Mouse (Mus musculus) lung, postnatal 0 days (tissue): ENCODE data around the gene Gart. TPM values are rescaled to one million over a fixed set of nuclear protein-coding genes. Genes with fewer than 3 reads are reported as not detected.

ENCODE experiments used
- ATAC-seq: fragments of 200-750 bp; cut with Nextera tagmentation; 2 replicates; pipeline ENCODE4 v1.8.0; 2017; ENCODE audit warnings: moderate library complexity
- DNase-seq: peaks from one replicate; pipeline ENCODE4 v3.0.0-alpha.2; 2016; ENCODE audit warnings: low spot score
- H3K27ac ChIP-seq: fragments of 300-500 bp; sonication (generic); 2 replicates; pipeline ENCODE4 v1.5.1; 2014; ENCODE audit warnings: antibody characterized with exemption, mild to moderate bottlenecking, low read length, mixed read lengths
- H3K27me3 ChIP-seq: fragments of 300-500 bp; sonication (generic); replicated peaks from 2 replicates; pipeline ENCODE4 v1.6.1; 2014; ENCODE audit warnings: low read length, mixed read lengths; ENCODE audit not compliant: insufficient read depth
- H3K36me3 ChIP-seq: fragments of 300-500 bp; sonication (generic); 2 replicates; pipeline ENCODE4 v1.6.1; 2014; ENCODE audit warnings: low read length, mixed read lengths; ENCODE audit not compliant: insufficient read depth
- H3K4me1 ChIP-seq: fragments of 300-500 bp; sonication (generic); 2 replicates; pipeline ENCODE4 v1.6.1; 2014; ENCODE audit warnings: antibody characterized with exemption, low read depth, low read length, mixed read lengths; ENCODE audit not compliant: insufficient read depth
- H3K4me2 ChIP-seq: fragments of 300-500 bp; sonication (generic); replicated peaks from 2 replicates; pipeline ENCODE4 v1.6.1; 2014; ENCODE audit warnings: low read depth, mild to moderate bottlenecking, low read length, moderate library complexity, mixed read lengths
- H3K4me3 ChIP-seq: fragments of 300-500 bp; sonication (generic); 2 replicates; pipeline ENCODE4 v1.5.1; 2014; ENCODE audit warnings: low read depth, low read length
- H3K9ac ChIP-seq: fragments of 300-500 bp; sonication (generic); replicated peaks from 2 replicates; pipeline ENCODE4 v1.6.1; 2014; ENCODE audit warnings: low read depth, mild to moderate bottlenecking
- H3K9me3 ChIP-seq: fragments of 300-500 bp; sonication (generic); 2 replicates; pipeline ENCODE4 v1.6.1; 2016; ENCODE audit warnings: low read length, mixed read lengths
- CTCF ChIP-seq: IDR thresholded peaks from 2 replicates; pipeline ENCODE4 v1.5.1; 2016; ENCODE audit warnings: antibody characterized with exemption, mild to moderate bottlenecking
- EP300 ChIP-seq: IDR thresholded peaks from 2 replicates; pipeline ENCODE4 v1.6.1; 2016; ENCODE audit warnings: antibody characterized with exemption, mild to moderate bottlenecking, control low read depth
- WGBS: fragments of 180-500 bp; shearing (Covaris S2); extraction: QIAGEN DNeasy Blood & Tissue Kit; methylation state at CpG from one replicate; pipeline ENCODE4 v1.1.7; 2014; 5-methylcytosine and 5-hydroxymethylcytosine counted together
- polyA plus RNA-seq: library from polyadenylated mRNA; unstranded; fragments of >200 nt; fragmentation: Nextera tagmentation; extraction: Ambion mirVana; gene quantifications from 2 replicates; pipeline ENCODE4 v1.2.1, GENCODE M21; 2015

Gene Gart
- polyA plus RNA-seq, 1 experiment from 2014 or later = 27.3 TPM

DNA sequence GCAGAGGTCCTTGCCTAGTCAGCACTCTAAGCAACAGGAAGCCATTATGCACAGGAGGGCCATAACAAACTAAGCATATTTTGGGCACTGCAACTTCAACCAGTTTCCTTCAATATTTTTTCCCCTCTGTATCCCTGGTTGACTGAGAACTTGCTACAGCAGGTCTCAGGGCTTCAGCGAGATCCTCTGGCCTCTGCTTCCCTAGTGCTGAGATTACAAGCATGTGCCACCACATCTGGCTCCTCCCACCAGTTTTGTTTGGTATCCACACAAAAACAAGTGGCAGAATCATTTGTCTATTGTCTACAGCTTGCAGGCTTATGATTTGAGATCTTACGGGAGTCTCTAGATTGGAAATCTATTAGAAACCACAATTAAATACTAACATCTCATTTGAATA, 1.9 kb downstream of the Gart start:
- Histone ChIP-seq H3K27me3 (no peaks in the 10 kb centered on the region), H3K36me3 (no peaks in the 10 kb centered on the region; the same call in 1 of the 2 replicates), H3K4me2 (no peak overlapping the region), H3K4me3 (no peak overlapping the region), H3K9me3 (no peaks in the 10 kb centered on the region), H3K9ac (no peak overlapping the region), H3K27ac (no peak overlapping the region), H3K4me1 (peaks cover 9% of the 10 kb centered on the region; the same call in 1 of the 2 replicates)
- TF ChIP-seq EP300 (no peak), CTCF (no peak)
- 89% methylated on average over 2 of the region's 2 CpGs for WGBS
- DNase-seq (no peak), ATAC-seq (no peak)

DNA sequence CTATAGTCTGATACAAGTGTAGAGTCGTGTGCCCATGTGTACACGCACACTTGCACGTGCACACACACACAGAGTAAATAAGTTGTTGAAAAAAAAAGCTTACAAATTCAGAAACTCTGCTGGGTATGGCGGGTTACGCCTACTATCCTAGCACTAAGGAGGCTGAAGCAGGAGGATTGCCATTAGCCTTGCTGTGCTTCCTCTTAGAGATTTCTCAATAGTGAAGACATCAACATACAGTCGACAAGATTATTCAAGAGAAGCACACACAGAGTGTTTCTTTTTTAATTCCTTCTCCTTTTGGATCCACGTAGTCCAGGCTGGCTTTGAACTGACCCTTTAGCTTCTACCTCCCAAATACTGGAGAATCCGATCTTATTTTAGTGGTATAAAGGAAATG, 6.6 kb downstream of the Gart start:
- peaks cover 15% of the 10 kb centered on the region; the same call in 1 of the 2 replicates for H3K36me3 ChIP-seq
- ATAC-seq = no peak

GRCm38 (mm10) chr16:91639636-91640035, 7.1 kb downstream of the Gart start:
- no peaks in the 10 kb centered on the region for H3K9me3 ChIP-seq
- no peak for TF ChIP-seq EP300
- TF ChIP-seq CTCF = no peak
- no peak overlapping the region for H3K9ac ChIP-seq
- no peak for ATAC-seq
- DNase-seq = no peak
- H3K27ac ChIP-seq = no peak overlapping the region
- peaks cover 15% of the 10 kb centered on the region; the same call in 1 of the 2 replicates for H3K36me3 ChIP-seq
- no peak overlapping the region for H3K4me2 ChIP-seq
- no peaks in the 10 kb centered on the region for H3K4me1 ChIP-seq
- WGBS = 94% methylated on average over 2 of the region's 2 CpGs
- no peaks in the 10 kb centered on the region for H3K27me3 ChIP-seq
- no peak overlapping the region for H3K4me3 ChIP-seq

More for the DNA sequence above, 6.6 kb downstream of the Gart start:
- no peak overlapping the region for H3K9ac ChIP-seq
- DNase-seq = no peak
- no peak overlapping the region for H3K27ac ChIP-seq
- 93% methylated on average over 8 of the region's 8 CpGs for WGBS
- no peak overlapping the region for H3K4me2 ChIP-seq
- no peaks in the 10 kb centered on the region for H3K4me1 ChIP-seq
- no peaks in the 10 kb centered on the region for H3K9me3 ChIP-seq
- no peaks in the 10 kb centered on the region for H3K27me3 ChIP-seq
- no peak for TF ChIP-seq CTCF
- TF ChIP-seq EP300 = no peak
- no peak overlapping the region for H3K4me3 ChIP-seq

DNA sequence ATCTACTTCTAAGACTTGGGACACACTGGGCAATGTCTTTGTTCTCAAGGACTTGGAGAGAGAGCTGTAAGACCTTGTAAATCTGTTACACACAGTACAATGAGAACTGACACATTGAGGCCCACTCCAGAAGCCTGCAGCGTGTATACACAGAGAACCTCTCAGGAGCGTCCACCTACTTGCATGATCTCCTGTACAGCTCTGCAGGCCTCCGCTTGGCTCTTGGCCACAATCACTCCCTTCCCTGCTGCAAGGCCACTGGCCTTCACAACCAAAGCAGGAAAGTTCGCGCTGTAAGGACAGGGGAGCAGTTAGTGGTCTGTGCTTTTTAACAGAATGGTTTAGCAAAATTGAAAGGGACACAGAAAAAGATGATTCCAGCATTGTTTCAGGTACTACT, 7.6 kb downstream of the Gart start:
- peaks cover 15% of the 10 kb centered on the region; the same call in 1 of the 2 replicates for H3K36me3 ChIP-seq
- H3K27ac ChIP-seq = no peak overlapping the region
- 90% methylated on average over 5 of the region's 5 CpGs for WGBS
- H3K9me3 ChIP-seq = no peaks in the 10 kb centered on the region
- no peaks in the 10 kb centered on the region for H3K27me3 ChIP-seq
- H3K4me3 ChIP-seq = no peak overlapping the region
- no peaks in the 10 kb centered on the region for H3K4me1 ChIP-seq
- H3K4me2 ChIP-seq = no peak overlapping the region
- ATAC-seq = no peak
- H3K9ac ChIP-seq = no peak overlapping the region
- no peak for DNase-seq
- TF ChIP-seq EP300 (no peak), CTCF (no peak)

GRCm38 (mm10) chr16:91633641-91634040, 13.1 kb downstream of the Gart start:
- H3K9me3 ChIP-seq = no peaks in the 10 kb centered on the region
- WGBS = 80% methylated on average over 12 of the region's 12 CpGs
- no peak overlapping the region for H3K4me3 ChIP-seq
- no peaks in the 10 kb centered on the region for H3K27me3 ChIP-seq
- peaks cover 29% of the 10 kb centered on the region; the same call in 1 of the 2 replicates for H3K36me3 ChIP-seq
- TF ChIP-seq CTCF = no peak; the same call in 1 of the 2 replicates
- no peak for TF ChIP-seq EP300
- no peak for ATAC-seq
- H3K27ac ChIP-seq = no peak overlapping the region
- H3K4me2 ChIP-seq = no peak overlapping the region
- H3K9ac ChIP-seq = no peak overlapping the region
- no peaks in the 10 kb centered on the region for H3K4me1 ChIP-seq
- no peak for DNase-seq

DNA sequence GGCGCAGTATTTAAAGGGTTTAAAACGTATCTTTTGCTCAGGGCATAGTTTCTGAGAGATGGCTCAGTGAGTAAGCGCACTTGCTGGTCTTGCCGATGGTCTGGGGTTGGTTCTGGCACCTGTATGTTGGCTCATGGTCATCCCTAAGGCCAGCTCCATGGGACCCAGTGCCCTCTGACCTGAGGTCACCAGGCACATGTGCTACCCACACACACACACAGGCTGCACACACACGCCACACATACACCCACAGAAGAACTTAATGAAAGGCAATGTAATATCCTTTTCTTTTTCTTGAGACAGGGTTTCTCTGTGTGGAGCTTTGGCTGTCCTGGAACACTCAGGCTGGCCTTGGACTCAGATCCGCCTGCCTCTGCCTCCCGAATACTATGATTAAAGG, 13.8 kb downstream of the Gart start:
- H3K27me3 ChIP-seq = no peaks in the 10 kb centered on the region
- no peak overlapping the region for H3K27ac ChIP-seq
- ATAC-seq (no peak), DNase-seq (no peak)
- no peaks in the 10 kb centered on the region for H3K4me1 ChIP-seq
- H3K4me3 ChIP-seq = no peak overlapping the region
- H3K9ac ChIP-seq = no peak overlapping the region
- no peaks in the 10 kb centered on the region for H3K9me3 ChIP-seq
- 93% methylated on average over 7 of the region's 7 CpGs for WGBS
- H3K36me3 ChIP-seq = peaks cover 34% of the 10 kb centered on the region; the same call in 1 of the 2 replicates
- no peak for TF ChIP-seq EP300
- no peak for TF ChIP-seq CTCF
- no peak overlapping the region for H3K4me2 ChIP-seq

DNA sequence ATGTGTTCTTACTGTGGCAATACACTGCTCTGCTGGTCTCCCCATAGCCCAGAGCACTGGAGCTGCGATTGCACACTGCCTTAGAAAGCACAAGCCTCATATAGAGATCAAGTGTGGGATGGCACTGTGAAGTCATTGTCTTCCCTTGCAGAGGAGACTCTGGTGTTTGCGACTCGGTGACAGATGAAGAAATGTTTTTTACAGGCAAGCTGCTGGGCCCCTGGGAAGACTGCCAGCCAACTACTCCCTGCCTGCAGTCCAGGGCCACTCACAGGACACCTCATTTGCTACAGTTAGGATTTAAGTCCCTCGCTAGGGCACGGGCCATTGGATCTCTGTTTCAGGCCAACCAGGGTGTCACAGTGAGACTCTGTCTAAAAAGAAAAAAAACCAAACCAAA, 14.3 kb downstream of the Gart start:
- no peak overlapping the region for H3K27ac ChIP-seq
- no peak overlapping the region for H3K9ac ChIP-seq
- no peak overlapping the region for H3K4me3 ChIP-seq
- ATAC-seq (peak; percentile 70), DNase-seq (peak; percentile 73)
- TF ChIP-seq CTCF = no peak
- TF ChIP-seq EP300 = no peak
- no peak overlapping the region for H3K4me2 ChIP-seq
- no peaks in the 10 kb centered on the region for H3K4me1 ChIP-seq
- H3K27me3 ChIP-seq = no peaks in the 10 kb centered on the region
- H3K36me3 ChIP-seq = peaks cover 39% of the 10 kb centered on the region; the same call in 1 of the 2 replicates
- 66% methylated on average over 5 of the region's 5 CpGs for WGBS
- H3K9me3 ChIP-seq = no peaks in the 10 kb centered on the region
